Mouse (Mus musculus) limb, embryonic 14.5 days (tissue): ENCODE results near the gene Neurl1a. TPM values are rescaled to one million over a fixed set of nuclear protein-coding genes. Genes with fewer than 3 reads are reported as not detected.

Experiments used
- ATAC-seq: fragments of 200-750 bp; cut with Nextera tagmentation; 2 replicates; pipeline ENCODE4 v1.8.0; 2017; ENCODE audit warnings: low read depth, moderate number of reproducible peaks, moderate TSS enrichment; ENCODE audit not compliant: low FRiP score
- DNase-seq: peaks from one replicate; pipeline ENCODE4 v3.0.0-alpha.2; 2015; ENCODE audit warnings: low spot score
- H3K27ac ChIP-seq: fragments of 300-500 bp; sonication (generic); replicated peaks from 2 replicates; pipeline ENCODE4 v1.5.1; 2014; ENCODE audit warnings: low read depth, mild to moderate bottlenecking, low read length, moderate library complexity, mixed read lengths
- H3K27me3 ChIP-seq: fragments of 300-500 bp; sonication (generic); 2 replicates; pipeline ENCODE4 v1.6.1; 2014; ENCODE audit warnings: low read length, mixed read lengths; ENCODE audit not compliant: control insufficient read depth, insufficient read depth
- H3K36me3 ChIP-seq: fragments of 300-500 bp; sonication (generic); 2 replicates; pipeline ENCODE4 v1.6.1; 2014; ENCODE audit warnings: mild to moderate bottlenecking, low read length, moderate library complexity, mixed read lengths; ENCODE audit not compliant: control insufficient read depth, insufficient read depth
- H3K4me1 ChIP-seq: fragments of 300-500 bp; sonication (generic); 2 replicates; pipeline ENCODE4 v1.6.1; 2014; ENCODE audit warnings: antibody characterized with exemption, low read length, mixed read lengths; ENCODE audit not compliant: control insufficient read depth, insufficient read depth
- H3K4me2 ChIP-seq: fragments of 300-500 bp; sonication (generic); replicated peaks from 2 replicates; pipeline ENCODE4 v1.6.1; 2014; ENCODE audit warnings: low read depth, mild to moderate bottlenecking, low read length, moderate library complexity; ENCODE audit not compliant: severe bottlenecking
- H3K4me3 ChIP-seq: fragments of 300-500 bp; sonication (generic); replicated peaks from 2 replicates; pipeline ENCODE4 v1.5.1; 2014; ENCODE audit warnings: low read length
- H3K9ac ChIP-seq: fragments of 300-500 bp; sonication (generic); 2 replicates; pipeline ENCODE4 v1.6.1; 2014; ENCODE audit warnings: mild to moderate bottlenecking, low read depth, low read length, moderate library complexity; ENCODE audit not compliant: severe bottlenecking
- H3K9me3 ChIP-seq: fragments of 300-500 bp; sonication (generic); 2 replicates; pipeline ENCODE4 v1.6.1; 2016; ENCODE audit warnings: low read length; ENCODE audit not compliant: control insufficient read depth
- POLR2A ChIP-seq: fragments of 200-500 bp; IDR thresholded peaks from 2 replicates; pipeline ENCODE4 v1.8.0; 2012; ENCODE audit warnings: inconsistent platforms, mild to moderate bottlenecking, moderate library complexity, borderline replicate concordance; ENCODE audit not compliant: insufficient read depth, insufficient read length; ENCODE audit errors: extremely low read depth
- WGBS: fragments of 180-500 bp; shearing (Covaris S2); extraction: QIAGEN DNeasy Blood & Tissue Kit; methylation state at CpG from one replicate; pipeline ENCODE4 v1.1.7; 2014; 5-methylcytosine and 5-hydroxymethylcytosine counted together
- polyA plus RNA-seq, 2 experiments: library from polyadenylated mRNA; depleted of rRNA in 1 of 2; stranded (reverse) in 1 of 2; unstranded in 1 of 2; fragments of >200 nt; fragmentation: Nextera tagmentation in 1 of 2; extraction: Ambion mirVana in 1 of 2; gene quantifications; 2 replicates each; pipeline versions ENCODE4 v1.2.1 to v1.2.3; 2012 to 2014

Gene Neurl1a
- polyA plus RNA-seq, 2 experiments: 8.0 to 10.3 TPM

DNA sequence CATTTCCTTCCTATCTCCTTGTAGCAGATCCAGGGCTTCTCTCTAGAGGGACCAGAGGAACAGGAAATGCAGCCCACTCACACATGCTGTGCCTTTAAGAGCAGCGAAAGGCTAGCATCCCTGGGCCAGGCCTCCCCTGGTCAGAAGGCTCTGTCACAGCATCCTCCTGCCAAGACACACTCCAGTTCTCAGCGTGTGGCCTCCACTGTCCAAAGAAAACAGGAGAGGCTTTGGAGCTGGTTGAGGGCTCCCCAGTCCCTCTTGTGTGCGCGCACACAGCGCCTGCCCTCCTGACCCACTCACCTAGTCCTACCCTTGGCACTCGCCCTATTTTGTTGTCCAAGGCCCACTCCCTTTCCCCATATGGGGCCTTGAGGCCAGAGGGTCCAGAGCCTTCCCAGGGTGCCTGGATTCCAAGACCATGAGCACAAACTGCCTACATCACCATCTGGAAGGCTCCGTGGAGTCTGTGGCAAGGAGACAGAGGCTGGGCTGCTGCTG is 113.9 kb downstream of the Neurl1a start:
- ATAC-seq (no peak), DNase-seq (no peak)
- WGBS: 49% methylated on average over 7 of the region's 7 CpGs
- H3K27ac ChIP-seq: peak overlapping the region; percentile 65
- H3K9me3 ChIP-seq: no peaks in the 10 kb centered on the region
- H3K9ac ChIP-seq: no peak overlapping the region
- H3K36me3 ChIP-seq: peaks cover 55% of the 10 kb centered on the region
- no peak overlapping the region for H3K4me2 ChIP-seq
- H3K4me3 ChIP-seq: no peak overlapping the region
- no peak for TF ChIP-seq POLR2A
- H3K4me1 ChIP-seq: peaks cover 32% of the 10 kb centered on the region
- no peaks in the 10 kb centered on the region for H3K27me3 ChIP-seq

DNA sequence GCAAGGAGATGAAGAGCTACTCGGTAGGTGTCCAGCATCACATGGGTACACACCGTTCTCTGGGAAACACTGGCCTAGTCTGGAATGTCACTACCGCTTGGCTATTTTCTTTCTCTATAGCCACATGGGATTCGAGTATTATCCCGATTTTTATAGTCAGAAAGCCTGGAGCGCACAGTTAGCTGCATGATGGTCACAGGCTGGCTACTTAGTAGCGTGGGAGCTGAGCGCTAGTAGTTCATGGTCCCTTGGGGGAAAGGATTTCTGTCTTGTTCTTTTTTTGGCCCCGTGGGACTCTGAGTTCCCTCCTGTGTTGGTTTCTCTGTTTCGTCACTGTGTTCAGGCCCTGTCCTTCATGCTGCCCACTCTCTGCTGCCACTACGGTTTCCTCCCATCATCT is 119.5 kb downstream of the Neurl1a start:
- Histone ChIP-seq H3K4me3 (no peak overlapping the region), H3K36me3 (peaks cover 56% of the 10 kb centered on the region), H3K9ac (no peak overlapping the region), H3K9me3 (no peaks in the 10 kb centered on the region), H3K27me3 (no peaks in the 10 kb centered on the region), H3K4me2 (no peak overlapping the region), H3K4me1 (peaks cover 43% of the 10 kb centered on the region), H3K27ac (0 out of 2 replicates have a peak overlapping the region, but pooled peaks have one; percentile 3)
- 78% methylated on average over 11 of the region's 11 CpGs for WGBS
- ATAC-seq (no peak), DNase-seq (no peak)
- no peak for TF ChIP-seq POLR2A

DNA sequence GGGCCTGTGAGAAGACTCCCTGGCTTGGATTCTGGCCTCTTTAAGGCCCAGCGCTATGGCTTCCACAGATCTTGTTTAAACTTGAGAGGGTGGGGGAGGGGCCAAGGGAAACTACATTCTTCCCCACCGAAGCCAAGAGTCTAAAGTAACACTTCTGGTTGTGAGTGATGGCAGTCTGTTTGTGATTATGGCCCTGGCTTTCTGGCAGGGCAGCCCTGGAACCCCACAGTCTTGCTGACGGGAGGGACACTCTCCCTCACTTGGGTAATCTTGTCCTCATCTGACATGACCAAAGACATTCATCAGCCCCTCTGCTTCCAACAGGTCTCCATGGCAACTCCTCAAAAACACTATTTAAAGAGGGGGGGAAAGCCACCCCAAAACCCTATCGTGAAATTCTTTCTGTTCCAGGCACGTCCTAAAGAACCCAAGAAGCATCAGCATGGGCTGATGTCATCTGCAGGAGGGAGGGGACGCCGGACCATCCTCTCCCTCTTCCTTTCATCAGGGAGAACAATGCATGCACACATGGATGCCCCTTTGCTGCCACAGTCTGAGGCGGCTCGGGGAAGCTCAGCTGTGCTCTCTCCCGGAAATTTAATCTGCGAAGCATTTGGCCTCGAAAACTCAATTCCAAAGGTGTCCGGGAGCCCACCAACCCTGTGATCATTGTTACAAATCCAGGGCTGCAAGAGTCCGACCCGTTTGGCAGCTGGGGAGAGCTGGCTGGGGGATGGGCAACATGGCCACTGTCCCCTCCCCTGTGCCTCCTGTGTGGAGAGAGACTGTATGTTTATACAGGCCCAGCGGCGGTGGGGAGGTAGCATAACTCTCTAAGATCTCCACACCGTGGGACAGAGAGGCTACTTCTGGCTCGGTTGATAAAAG is 122.9 kb downstream of the Neurl1a start:
- Histone ChIP-seq H3K9me3 (no peaks in the 10 kb centered on the region), H3K27ac (peak overlapping the region; percentile 81), H3K4me2 (peak overlapping the region; percentile 20), H3K36me3 (peaks cover 66% of the 10 kb centered on the region), H3K27me3 (no peaks in the 10 kb centered on the region), H3K9ac (peak overlapping the region; percentile 34), H3K4me3 (no peak overlapping the region), H3K4me1 (peaks cover 37% of the 10 kb centered on the region)
- ATAC-seq (peak; percentile 78), DNase-seq (peak; percentile 83)
- TF ChIP-seq POLR2A: no peak
- 7% methylated on average over 19 of the region's 19 CpGs for WGBS

DNA sequence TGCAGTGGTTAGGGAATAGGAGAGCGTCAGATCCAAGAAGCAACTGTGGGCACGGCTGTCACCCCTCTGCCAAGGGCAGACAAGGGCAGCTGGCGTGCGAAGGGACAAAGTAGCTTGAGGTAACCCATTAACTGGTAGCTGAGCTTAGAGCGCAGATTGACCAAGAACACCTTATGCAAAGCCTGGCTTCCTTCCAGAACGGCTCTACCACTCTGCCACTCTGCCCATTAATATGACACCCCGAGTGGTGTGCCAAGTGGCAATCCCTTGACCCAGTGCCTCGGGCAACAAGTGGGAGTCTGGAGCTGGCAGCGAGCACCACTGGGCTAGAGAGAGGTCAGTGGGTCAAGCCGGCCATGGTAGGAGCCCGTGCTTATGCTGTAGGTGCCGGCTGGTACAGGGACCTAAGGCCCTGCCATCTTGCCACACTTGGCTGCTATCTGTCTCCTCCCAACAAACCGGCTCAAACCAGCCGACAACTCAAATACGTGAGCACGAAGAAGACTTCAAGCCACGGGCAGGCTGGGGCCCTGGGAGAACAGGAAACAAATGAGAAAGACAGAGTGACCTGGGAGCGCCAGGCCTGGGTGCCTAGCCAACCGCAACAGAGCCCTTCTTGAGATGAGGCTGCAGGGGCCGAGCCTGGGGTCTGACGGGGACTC is 123.7 kb downstream of the Neurl1a start:
- DNase-seq (no peak), ATAC-seq (no peak)
- H3K4me2 ChIP-seq: peak overlapping the region; percentile 20; the same call in 1 of the 2 replicates
- peaks cover 37% of the 10 kb centered on the region for H3K4me1 ChIP-seq
- H3K4me3 ChIP-seq: no peak overlapping the region
- no peak for TF ChIP-seq POLR2A
- no peaks in the 10 kb centered on the region for H3K9me3 ChIP-seq
- no peaks in the 10 kb centered on the region for H3K27me3 ChIP-seq
- peak overlapping the region; percentile 81 for H3K27ac ChIP-seq
- 68% methylated on average over 21 of the region's 21 CpGs for WGBS
- peaks cover 66% of the 10 kb centered on the region for H3K36me3 ChIP-seq
- peak overlapping the region; percentile 34; the same call in 1 of the 2 replicates for H3K9ac ChIP-seq

DNA sequence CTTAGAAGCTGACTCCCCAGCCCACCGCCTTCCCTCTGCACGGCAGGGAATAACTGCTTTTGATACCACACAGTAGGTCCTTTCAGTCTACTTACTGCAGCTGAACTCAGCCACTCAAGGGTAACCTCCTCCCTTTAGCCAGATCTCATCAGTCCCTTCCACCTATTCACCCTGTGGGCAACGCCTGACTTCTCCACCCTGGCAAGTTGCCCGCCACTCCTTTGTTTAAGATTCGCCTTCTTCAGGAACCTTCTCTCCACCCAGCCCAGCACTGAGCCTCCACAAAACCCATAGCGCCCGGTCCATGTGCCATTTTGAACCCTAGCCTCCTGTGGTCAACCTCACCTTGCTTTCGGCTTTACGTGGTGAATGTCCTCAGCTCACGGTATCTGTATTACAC is 124.5 kb downstream of the Neurl1a start:
- no peak overlapping the region for H3K27ac ChIP-seq

More for the DNA sequence above, 124.5 kb downstream of the Neurl1a start:
- H3K9me3 ChIP-seq: no peaks in the 10 kb centered on the region
- ATAC-seq (no peak), DNase-seq (no peak)
- H3K4me2 ChIP-seq: no peak overlapping the region
- H3K9ac ChIP-seq: no peak overlapping the region
- no peaks in the 10 kb centered on the region for H3K27me3 ChIP-seq
- WGBS: 90% methylated on average over 10 of the region's 10 CpGs
- H3K36me3 ChIP-seq: peaks cover 65% of the 10 kb centered on the region
- no peak overlapping the region for H3K4me3 ChIP-seq
- TF ChIP-seq POLR2A: no peak
- H3K4me1 ChIP-seq: peaks cover 34% of the 10 kb centered on the region
